Mouse (Mus musculus) megakaryocyte progenitor cell, adult 5-6 weeks (primary cell): ENCODE data around the gene Tspan5. TPM values are rescaled to one million over a fixed set of nuclear protein-coding genes. Genes with fewer than 3 reads are reported as not detected.

ENCODE experiments used
- ATAC-seq: replicated peaks from 2 replicates; pipeline ENCODE4 v1.8.0; 2016; ENCODE audit warnings: mild to moderate bottlenecking, moderate TSS enrichment, inconsistent platforms; ENCODE audit not compliant: poor library complexity
- total RNA-seq, 2 experiments: library from RNA; stranded (forward) in 1 of 2; stranded (reverse) in 1 of 2; fragments of 157-497, 149-512 nt in 1 of 2; fragments of 200-1000 nt in 1 of 2; gene quantifications; 2 replicates each; pipeline versions ENCODE4 v1.2.3 to v1.2.4; 2015 to 2017

The Tspan5 gene
- total RNA-seq, 2 experiments from 2014 or later = 26.5 to 40.5 TPM

- peak; percentile 68 for ATAC-seq
Observed at GRCm38 (mm10) chr3:138743061-138743671, 1.2 kb downstream of the Tspan5 start.

GRCm38 (mm10) chr3:138744030-138744774, 2.2 kb downstream of the Tspan5 start:
- ATAC-seq = no peak

GRCm38 (mm10) chr3:138745091-138745490, 3.1 kb downstream of the Tspan5 start:
- no peak for ATAC-seq

- ATAC-seq = no peak
Observed at GRCm38 (mm10) chr3:138745596-138745995, 3.6 kb downstream of the Tspan5 start.

GRCm38 (mm10) chr3:138746556-138746955, 4.6 kb downstream of the Tspan5 start:
- ATAC-seq = no peak

- no peak for ATAC-seq
Observed at GRCm38 (mm10) chr3:138747035-138747434, 5.0 kb downstream of the Tspan5 start.

- no peak for ATAC-seq
Observed at GRCm38 (mm10) chr3:138747985-138748384, 6.0 kb downstream of the Tspan5 start.

- no peak for ATAC-seq
Observed at GRCm38 (mm10) chr3:138749645-138750044, 7.7 kb downstream of the Tspan5 start.

GRCm38 (mm10) chr3:138751328-138751727, 9.3 kb downstream of the Tspan5 start:
- ATAC-seq = no peak

- ATAC-seq = no peak
Observed at GRCm38 (mm10) chr3:138752056-138752455, 10.1 kb downstream of the Tspan5 start.

GRCm38 (mm10) chr3:138752769-138753168, 10.8 kb downstream of the Tspan5 start:
- peak; percentile 35 for ATAC-seq

GRCm38 (mm10) chr3:138753182-138753885, 11.3 kb downstream of the Tspan5 start:
- peak; percentile 91 for ATAC-seq

GRCm38 (mm10) chr3:138754328-138754727, 12.3 kb downstream of the Tspan5 start:
- ATAC-seq = no peak

GRCm38 (mm10) chr3:138757283-138757682, 15.3 kb downstream of the Tspan5 start:
- 0 out of 2 replicates have a peak, but pooled peaks have one; percentile 17 for ATAC-seq

- ATAC-seq = no peak
Observed at GRCm38 (mm10) chr3:138759968-138760684, 18.1 kb downstream of the Tspan5 start.

- ATAC-seq = no peak
Observed at GRCm38 (mm10) chr3:138760685-138761119, 18.7 kb downstream of the Tspan5 start.

- ATAC-seq = no peak
Observed at GRCm38 (mm10) chr3:138761531-138761930, 19.5 kb downstream of the Tspan5 start.

GRCm38 (mm10) chr3:138763941-138764340, 21.9 kb downstream of the Tspan5 start:
- ATAC-seq = no peak

GRCm38 (mm10) chr3:138764782-138765181, 22.8 kb downstream of the Tspan5 start:
- ATAC-seq = no peak

- no peak for ATAC-seq
Observed at GRCm38 (mm10) chr3:138767034-138767433, 25.0 kb downstream of the Tspan5 start.

- no peak for ATAC-seq
Observed at GRCm38 (mm10) chr3:138768541-138769093, 26.6 kb downstream of the Tspan5 start.
